Mouse (Mus musculus) common myeloid progenitor, adult 5-6 weeks (primary cell): Measurements from ENCODE around the gene Ank2. TPM values are rescaled to one million over a fixed set of nuclear protein-coding genes. Genes with fewer than 3 reads are reported as not detected.

Source experiments
- ATAC-seq: replicated peaks from 2 replicates; pipeline ENCODE4 v1.8.0; 2016; ENCODE audit warnings: low read depth, mild to moderate bottlenecking, moderate TSS enrichment, inconsistent platforms; ENCODE audit not compliant: poor library complexity, severe bottlenecking
- total RNA-seq: library from RNA; stranded (forward); fragments of 200-1000, 187-1606 nt; gene quantifications from 2 replicates; pipeline ENCODE4 v1.2.3, GENCODE M21; 2017

Gene Ank2
- total RNA-seq, 1 experiment from 2014 or later = 0.27 TPM

DNA sequence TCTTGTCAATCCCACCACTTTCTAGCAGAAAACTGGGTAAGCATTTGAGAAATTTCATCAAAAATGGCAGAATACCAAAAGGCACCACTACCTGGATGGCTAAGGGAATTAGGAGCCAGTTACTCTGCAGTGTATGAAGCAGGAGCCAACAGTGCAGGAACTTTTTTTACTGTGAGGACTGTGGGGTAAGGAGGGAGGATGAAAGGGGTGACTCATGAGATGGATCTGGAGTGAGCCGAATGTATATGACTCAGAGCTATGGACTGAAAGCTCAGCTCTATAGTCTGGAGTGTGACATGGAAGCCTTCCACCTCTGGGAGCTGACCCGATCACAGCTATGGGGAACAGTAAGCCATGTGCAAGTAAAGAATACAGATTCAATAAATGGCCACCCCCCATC, 530.4 kb downstream of the Ank2 start:
- ATAC-seq = no peak

DNA sequence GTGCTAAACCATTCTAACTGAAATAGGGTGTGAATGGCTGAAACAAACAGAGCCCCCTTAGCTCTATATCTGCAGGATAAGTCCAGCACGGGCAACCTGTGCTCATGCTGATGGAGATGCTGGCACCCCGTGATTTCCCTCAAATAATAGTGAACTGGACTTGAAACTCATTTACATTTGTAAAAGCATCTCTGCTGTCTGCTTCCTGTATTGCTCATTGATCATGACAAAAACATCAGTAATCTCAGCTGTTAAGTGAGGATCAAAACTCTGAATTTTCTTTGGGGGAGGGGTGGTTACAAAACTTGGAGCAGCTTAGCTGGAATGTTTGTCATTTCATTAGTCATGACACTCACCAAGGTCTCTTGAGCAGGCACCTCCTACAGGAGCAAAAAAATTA, 533.4 kb downstream of the Ank2 start:
- ATAC-seq = no peak

DNA sequence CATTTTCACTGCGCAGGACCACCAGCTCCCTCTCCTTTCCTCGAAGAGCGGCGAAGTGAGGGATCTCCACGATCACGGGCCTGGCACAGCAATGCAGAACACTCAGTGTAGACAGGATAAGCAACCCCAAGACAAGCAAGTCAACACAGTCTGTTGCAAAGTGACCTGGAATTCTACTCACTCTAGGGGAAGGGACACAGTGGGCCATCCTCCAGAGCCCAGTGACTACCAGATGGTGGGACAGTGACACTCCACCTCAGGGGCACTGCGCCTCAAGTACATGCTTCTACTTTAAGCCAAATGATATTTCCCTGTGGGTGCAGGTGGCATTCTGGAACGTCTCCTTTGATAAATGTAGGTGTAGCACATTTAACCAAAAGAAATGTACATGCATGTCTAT, 536.8 kb downstream of the Ank2 start:
- ATAC-seq = no peak

DNA sequence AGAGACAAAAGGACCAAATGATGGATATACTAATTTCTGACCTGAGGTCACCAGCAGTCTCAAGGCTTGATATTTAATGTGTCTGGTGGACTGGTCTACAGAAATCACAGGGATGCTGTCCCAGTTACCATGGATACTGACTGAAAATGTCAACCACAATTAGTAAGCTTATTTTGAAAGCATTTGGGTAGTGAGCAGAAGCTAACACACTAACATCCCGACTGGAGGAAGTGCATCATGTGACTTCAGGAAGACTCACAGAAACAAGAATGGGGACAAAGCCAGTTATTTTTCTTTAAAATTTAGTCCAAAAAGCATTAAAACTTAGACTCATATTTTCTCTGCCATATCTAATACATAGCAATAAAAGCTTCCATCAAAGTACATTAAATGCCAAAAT, 546.5 kb downstream of the Ank2 start:
- ATAC-seq = peak; percentile 47; the same call in 1 of the 2 replicates

DNA sequence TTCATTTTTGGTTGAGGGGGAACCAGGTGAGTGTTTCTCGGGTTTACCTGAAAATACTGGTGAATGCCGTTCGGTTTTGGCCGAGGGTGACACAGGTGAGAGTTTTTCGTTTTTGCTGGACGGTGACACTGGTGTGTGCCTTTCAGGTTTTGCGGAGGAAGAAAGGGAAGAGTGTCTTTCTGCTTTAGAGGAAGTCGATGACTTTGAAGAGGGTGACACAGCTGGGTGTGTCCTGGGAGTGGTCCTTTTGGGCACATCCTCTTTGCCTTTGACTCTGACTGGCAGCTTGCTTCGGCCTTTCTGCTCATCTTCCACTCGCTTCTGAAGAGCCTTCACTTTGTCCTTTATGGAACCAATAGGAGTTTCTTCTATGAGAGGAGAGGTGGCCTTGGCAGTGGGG, 552.6 kb downstream of the Ank2 start:
- ATAC-seq = no peak

DNA sequence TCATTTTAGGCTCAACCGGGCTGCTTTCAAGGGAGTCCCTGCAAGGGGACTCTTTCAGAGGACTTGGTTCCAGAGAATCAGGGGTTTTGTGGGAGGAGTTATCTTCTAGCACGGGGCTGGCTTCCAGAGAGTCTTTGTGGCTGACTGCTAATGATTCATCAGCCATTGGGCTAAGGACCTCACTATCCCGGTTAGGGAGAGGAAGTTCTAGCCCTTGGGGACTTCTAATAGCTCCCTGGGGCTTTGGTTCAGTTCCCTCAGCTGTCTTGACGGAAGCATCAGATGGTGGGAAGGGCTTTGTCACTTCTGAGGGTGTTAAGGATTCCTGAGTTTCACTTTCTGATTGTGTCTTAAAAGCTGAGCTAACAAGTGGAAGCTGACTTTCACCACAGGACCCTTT, 554.3 kb downstream of the Ank2 start:
- ATAC-seq = peak; percentile 42; the same call in 1 of the 2 replicates

DNA sequence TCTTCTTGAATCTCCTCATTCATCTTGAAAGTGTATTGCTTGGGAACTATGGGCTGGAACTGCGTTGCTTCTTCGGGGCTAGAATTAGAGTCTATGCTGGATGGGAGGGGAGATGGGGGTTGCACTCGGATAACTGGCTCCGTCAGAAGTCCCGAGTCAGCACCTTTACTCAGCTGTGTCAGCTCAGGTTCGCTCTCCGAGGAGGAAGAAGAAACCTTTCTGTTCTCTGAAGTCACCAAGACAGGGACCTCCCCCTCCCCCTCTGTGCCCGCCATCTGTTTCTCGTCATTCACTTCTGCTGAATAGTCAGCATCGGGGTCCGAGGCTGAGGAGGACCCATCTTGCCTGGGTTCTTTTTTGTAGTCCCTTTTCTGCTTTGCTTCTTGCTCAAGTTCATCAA, 555.1 kb downstream of the Ank2 start:
- no peak for ATAC-seq

DNA sequence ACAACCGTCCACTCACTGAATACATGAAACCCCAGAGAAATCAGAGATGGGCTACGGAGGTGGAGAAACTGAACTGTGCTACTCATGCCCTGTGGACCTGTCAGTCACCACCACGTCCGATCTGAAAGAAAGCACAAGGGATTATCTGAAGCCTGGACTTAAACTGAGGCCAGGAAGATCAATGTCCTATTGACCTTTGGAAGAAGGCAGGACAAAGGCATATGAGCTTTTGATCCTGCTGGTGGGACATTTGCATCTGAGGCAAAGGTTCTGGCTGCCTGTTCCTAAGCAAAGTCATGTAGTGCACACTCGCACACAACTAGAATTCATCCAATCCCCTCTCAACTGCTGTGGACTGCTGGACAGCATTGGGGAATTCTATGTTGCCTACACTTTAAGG, 558.7 kb downstream of the Ank2 start:
- ATAC-seq = no peak

DNA sequence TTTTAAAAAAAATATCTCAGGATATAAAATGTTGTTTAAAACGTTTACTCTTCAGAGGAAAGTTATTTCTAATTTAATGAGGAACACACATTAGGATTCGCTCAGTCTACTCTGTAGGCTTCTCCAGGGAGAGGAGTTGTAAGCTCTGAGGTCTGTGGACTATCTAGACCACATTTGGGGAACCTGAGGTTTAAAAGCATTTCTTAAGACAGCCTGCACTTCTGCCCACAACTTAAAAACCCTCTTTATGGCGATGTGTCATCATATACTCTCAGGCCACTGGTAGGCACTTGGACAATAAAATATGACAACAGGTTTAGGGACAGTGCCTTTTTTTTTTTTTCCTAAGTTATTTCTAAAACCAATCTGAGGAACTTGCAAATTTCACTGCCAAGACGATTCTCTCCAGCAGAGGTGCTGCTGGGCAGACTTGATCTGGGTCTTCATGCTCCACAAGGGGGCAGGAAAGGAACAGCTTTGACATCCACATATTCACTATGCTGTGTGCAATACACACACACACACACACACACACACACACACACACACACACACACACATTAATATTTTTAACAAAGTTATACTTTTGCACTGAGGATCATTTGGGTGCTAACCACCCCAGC, 567.2 kb downstream of the Ank2 start:
- peak; percentile 99 for ATAC-seq

DNA sequence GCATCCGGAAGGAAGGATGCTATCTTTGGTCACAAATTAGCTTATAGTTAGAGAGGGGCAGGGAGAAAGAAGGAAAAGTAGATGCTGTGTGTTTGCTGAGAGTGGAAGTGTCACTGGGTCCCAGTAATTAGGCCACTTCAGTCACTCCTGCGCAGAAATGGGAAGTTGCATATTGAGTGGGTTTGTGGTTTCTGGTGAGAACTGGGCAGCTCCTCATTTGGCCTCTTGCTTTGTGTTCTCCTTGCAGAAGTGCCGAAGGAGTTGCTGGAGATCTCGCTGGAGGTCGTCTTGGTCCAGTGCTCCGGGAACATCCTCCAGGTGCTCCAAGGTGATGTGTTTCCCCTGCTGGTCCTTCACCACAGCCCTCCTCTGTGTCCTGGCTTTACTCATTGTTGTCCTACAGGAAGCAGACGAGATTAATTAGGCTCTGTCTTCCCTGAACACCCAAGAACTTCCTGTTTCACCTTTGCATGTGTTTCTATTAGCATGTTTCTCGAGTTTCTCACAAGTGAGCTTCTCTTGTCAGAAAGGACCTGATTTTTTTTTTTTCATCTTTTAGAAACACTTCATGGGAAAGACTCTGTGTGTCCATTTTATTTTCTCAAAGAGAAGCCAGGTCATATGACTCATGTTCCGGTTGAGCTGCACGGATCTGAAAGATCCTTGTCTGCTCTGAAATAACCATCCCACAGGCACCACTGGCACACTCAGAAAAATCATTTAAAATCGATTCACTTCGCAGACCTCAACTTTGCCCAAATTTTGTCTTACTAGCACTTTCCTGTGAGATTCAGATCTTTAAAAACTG, 575.4 kb downstream of the Ank2 start:
- peak; percentile 96 for ATAC-seq

DNA sequence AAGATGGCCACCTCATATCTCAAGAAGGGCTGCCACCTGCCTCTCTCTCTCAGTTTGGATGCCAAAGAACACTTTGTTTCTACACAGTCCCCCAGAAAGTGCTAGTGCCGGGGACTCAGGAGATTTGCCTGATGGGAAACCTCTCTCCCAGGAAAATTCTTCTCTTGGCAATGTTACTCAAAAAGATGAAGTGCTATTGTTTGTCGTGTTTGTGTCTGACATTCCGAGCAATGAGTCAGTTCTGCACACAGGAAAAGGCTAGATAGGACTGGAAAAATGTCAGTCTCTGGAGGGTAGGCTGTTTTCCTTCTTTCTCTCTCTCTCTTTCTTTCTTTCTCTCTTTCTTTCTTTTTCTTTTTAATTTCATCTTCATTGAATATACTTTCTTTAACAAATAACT, 577.2 kb downstream of the Ank2 start:
- ATAC-seq = no peak

DNA sequence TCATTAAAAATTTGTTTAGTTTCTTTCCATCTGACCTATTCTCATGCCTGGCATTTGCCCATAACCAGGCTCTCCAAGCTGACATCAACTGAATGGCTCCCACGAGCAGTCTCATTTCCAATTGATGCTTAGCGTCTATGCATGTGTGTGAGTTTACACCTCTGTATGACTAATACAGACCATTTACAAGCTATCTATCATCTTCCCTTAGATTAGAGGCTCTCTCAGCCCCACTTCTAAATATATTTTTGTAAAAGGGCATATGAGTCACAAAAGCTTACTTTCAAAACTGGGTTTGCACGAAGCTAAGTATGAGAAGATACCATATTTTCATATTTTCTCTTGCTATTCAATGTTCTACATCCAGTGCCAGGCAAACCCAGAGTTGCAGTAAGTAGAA, 578.9 kb downstream of the Ank2 start:
- no peak for ATAC-seq

DNA sequence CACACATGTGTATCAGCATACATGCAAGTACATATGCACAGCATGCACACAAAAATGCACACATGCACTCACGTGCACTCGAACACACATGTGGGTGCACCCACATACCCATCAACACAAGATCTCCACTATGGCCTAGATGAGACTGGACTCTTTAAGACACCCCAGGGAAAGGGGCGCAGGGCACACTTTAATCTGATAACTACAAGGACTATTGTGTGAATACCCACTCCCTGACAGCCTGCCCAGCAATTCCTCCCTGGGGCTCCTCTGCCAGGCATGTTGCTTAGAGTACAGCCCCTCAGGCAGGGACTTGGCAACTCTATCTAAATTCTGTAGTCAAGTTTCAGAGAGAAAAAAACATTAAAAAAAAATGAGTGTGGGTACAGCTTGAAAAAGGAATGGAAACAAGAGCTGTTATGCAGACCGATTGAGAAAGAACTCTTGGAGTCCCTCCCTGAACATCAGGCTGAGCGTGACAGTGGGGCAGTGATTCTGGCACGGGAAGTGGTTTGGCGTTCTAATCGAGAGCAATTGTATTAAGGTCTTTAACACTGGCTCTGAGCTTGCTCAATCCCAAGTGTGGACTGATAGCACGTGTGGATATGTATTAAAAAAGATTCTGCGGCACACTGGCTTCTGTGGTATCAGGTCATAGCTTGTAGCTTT, 580.2 kb downstream of the Ank2 start:
- ATAC-seq = 0 out of 2 replicates have a peak, but pooled peaks have one; percentile 11

DNA sequence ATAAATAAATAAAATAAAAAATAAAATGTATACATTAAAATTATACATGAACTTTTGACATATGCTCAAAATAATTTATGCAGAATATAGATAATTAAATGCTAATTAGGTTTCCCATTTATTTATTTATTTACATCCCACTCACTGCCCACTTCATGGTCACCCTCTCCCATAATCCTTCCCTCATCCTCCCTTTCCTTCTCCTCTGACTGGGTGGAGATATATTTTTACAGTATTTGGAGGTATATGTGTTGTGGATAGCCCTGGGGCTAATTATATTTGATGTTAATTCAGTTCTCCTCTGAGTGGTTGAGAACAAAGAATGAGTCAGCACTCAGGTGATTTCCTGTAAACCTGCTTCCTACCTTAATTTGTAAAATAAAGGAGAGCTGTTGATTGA, 582.8 kb downstream of the Ank2 start:
- ATAC-seq = no peak

DNA sequence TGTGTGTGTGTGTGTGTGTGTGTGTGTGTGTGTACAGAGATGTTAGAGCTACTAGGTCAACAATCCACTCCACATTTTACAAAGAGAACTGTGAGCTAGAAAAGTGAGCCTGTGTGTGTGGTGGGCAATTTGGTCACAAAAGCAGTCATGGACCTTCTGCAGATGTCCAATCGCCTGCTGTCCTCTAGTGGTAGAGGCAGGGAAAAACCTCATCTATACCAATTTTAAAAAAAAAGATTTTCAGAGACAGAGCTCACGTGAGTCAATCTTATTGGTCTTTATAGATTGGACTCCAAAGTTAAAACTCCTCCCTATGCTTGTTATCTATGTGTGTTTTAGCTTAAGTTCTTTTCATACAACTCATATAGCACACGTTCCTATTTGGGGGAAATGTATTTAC, 595.6 kb downstream of the Ank2 start:
- ATAC-seq = peak; percentile 100

DNA sequence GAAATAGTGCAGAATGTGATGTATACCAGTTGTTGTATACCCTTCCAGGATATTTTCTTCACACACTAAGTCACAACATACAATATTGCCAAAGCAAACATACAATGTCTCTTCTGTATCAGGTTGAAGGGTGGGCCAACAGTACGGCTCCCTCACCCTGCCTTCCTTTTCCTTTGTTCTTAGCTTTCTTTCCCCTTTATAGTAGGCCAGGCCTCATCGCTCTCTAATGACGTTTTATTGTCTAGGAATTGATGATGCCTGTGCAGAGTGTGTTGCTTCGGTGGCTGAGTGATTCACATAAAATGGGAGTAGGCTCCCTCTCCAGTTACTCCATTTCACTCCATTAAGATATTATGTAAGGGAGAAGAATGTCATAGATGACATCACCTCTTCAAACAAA, 612.5 kb downstream of the Ank2 start:
- no peak for ATAC-seq

DNA sequence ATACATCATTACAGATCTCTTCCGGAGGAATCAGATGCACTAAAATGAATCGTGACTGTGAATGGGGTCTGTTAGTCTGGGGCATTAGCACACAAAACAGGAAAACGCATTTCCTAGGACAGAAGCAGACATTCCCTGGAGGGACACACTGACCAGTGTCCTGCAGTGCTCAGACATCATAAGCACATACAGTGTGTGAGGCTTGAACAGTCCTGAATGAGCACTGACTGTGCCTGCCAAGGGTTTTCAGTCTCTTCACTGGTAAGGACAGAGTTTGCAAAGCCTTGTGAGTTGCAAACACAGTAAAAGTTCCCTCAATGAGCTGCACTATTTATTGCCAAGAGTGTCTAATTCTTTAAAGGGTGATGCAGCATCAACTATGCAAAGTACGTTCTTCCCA, 613.1 kb downstream of the Ank2 start:
- no peak for ATAC-seq

DNA sequence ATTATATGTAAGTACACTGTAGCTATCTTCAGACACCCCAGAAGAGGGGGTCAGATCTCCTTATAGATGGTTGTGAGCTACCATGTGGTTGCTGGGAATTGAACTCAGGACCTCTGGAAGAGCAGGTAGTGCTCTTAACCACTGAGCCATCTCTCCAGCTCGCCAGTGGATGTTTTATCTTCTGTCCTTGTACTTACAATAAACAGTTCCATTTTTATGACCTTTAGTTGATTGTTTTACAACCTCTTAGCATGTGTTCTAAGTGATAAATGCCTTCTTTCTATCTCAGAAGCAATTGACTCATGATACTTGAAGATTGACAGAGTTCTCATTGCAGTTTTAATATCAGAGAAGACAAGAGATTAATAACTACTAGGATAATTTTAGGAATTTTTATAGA, 620.9 kb downstream of the Ank2 start:
- no peak for ATAC-seq
